Mouse (Mus musculus): ENCODE data around the gene Bmp7.

Gene Bmp7

DNA sequence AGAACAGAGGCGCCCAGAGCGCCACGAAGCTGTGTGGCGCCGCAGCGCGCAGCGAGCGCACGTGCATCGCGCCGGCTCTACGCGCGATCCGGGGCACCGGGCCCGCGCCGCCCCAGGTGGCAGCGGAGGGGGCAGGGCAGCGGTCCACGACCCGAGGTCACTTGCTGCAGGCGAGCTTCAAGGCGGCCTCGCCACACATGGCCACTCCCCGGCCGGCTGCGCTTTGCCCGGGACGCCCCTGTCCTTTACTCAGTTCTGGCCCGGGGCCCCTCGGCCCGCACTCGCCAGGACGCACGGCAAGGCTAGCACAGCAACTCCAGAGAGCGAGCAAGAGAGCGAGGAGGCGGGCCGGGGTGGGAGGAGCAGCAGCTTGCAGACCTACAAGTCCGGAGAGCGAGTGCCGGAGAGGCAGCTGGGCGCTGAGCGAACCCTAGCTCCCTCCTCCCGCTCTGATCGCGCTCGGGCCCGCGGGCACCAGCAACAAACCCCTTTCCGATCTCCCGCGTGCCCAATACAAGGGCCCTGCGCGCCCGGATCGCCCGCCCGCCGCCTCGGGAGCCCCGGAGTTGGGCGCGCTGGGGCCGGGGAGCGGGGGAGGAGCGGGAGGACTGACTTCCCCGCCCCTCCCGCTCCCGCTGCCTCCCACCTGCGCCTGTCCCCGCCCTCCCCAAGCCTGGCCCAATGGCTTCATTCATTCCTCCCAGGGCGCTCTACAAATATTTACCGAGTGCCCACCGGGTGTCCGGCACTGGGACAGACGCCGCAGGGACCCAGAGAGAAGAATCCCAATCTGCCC is at the start of gene Bmp7:
TSS of gene Bmp7 (minus strand) at position 319 of the 796 bp plus-strand sequence.
- DNase-seq: no peak

GRCm38 (mm10) chr2:172982776-172983561 is 42.8 kb upstream of the Bmp7 start:
- DNase-seq: no peak

DNA sequence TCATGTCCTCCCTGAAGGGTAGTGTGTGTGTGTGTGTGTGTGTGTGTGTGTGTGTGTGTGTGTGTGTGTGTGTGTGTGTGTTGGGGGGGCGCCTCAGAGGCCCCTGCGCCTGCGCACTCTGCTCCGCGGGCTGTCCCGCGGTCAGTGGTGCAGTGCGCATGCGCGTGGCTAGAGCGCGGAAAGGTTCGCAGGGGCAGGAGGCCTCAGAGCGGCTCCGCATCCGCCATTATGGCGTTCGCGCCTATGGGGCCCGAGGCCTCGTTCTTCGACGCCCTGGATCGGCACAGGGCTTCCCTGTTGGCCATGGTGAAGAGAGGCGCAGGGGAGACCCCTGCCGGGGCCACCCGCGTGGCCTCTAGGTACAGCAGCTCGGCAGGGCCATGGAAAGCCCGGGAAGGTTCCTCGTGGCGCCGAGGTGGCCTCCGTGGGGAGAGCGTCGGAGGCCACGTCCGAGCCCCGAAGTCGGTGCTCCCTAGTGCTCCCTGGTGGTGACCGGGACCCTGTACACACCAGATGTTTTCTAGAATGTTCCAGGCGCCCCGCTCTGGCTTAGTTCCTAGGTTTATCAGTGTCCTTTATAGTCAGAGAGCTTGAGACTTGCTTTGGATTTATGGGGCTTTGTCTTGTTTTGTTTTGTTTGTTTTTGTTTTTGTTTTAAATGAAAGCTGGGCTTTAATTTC is 39.7 kb upstream of the Bmp7 start:
- no peak for DNase-seq

GRCm38 (mm10) chr2:172978131-172978633 is 38.1 kb upstream of the Bmp7 start:
- no peak for DNase-seq

DNA sequence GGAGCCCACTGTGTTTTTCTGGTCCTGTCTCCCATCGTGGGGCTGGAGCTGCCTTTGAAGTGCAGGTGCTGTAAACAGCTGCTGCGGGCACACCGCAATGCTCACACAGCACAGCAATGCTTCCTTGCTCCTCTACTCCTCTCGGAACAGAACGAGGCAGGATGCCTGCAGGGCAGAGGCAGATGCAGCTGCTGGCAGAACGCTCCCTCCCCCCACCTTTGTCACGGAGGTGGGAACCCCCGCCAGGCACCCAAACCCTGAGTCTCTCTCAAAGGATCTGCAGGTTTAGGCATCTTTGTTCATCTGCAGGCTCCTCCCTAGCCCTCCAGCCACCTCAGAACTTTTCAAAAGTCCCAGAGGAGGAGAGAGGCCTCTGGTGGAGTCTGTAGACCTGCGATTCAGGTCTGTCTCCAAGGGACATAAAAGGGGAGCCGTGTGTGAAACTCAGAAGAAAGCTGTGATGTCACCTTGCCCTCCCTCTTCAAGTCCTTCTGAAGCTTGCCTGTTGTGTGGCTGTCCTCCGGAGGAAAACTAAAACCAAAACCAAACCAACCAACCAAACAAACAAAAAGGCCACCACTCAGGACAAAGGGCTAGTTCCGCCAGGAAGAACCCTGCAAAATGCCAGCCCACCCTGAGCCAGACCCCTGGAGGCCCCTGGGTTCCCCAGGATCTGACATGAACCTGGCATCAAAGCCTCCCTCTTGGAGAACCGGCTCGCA is 37.4 kb upstream of the Bmp7 start, which contains the start of gene Spo11:
TSS of gene Spo11 (plus strand) at position 292 of the 722 bp plus-strand sequence.
- no peak for DNase-seq

- DNase-seq: no peak
Measured at GRCm38 (mm10) chr2:172976661-172977238, 36.6 kb upstream of the Bmp7 start.

- DNase-seq: no peak
Measured at GRCm38 (mm10) chr2:172975159-172975558, 35.0 kb upstream of the Bmp7 start.

- DNase-seq: no peak
Measured at GRCm38 (mm10) chr2:172974701-172975100, 34.6 kb upstream of the Bmp7 start.

DNA sequence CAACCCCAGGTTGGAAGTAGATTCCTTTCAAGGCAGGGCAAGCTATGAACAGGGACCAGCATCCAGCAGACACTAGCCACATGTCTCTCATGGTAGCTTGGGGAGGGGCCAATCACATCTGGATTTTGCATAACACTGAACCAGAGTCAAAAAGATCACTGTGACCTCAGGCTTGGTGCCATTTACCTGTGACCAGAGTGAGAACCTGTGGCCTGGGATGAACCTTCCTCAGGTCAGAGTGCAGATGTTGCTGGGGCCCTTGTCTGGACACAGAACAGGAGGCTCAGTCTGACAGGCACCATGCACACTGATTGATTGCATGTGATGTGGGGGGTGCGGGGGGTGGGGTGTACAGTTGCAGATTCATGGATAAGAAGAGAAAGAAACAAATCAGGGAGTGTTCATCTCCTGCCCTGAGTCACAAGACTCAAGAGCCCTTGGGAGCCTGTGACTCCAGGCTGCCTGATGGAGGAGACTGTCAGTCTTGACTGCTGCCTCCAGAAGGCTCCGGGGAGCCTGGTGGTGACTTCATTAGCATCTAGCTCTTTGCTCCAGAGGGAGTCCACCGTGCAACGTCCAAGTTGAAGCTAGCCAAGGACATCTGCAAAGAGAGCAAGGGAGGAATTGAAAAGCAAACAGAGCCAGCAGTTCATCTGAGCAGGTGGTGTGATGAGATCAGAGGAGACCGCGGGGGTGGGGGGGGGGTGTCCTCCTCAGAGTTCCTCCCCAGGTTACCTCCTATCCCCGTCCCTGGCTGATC is 33.9 kb upstream of the Bmp7 start:
- DNase-seq: no peak

DNA sequence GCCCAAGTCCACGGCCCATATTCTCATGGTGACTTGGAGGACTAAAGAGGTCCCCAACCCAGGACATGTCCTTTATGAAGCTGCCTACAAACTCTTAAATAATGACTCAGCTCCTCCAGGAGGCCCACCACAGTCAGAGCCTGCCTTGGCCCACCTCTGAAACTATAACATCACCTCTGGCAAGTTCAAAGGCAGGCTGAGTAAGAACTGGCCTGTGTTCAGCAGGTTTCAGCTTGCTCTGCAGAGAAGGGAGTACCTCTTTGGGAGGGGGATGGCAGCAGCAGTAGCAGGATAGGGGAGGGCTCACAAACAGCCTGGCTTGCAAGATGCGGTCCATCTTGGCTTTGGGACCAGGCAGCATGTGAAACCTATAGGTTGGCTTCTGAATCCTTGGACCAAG is 31.7 kb upstream of the Bmp7 start:
- DNase-seq: no peak

GRCm38 (mm10) chr2:172966480-172966879 is 26.4 kb upstream of the Bmp7 start:
- DNase-seq: no peak

- no peak for DNase-seq
Measured at GRCm38 (mm10) chr2:172965249-172965648, 25.1 kb upstream of the Bmp7 start.

GRCm38 (mm10) chr2:172961211-172961610 is 21.1 kb upstream of the Bmp7 start:
- no peak for DNase-seq

- DNase-seq: no peak
Measured at GRCm38 (mm10) chr2:172960350-172960749, 20.2 kb upstream of the Bmp7 start.

DNA sequence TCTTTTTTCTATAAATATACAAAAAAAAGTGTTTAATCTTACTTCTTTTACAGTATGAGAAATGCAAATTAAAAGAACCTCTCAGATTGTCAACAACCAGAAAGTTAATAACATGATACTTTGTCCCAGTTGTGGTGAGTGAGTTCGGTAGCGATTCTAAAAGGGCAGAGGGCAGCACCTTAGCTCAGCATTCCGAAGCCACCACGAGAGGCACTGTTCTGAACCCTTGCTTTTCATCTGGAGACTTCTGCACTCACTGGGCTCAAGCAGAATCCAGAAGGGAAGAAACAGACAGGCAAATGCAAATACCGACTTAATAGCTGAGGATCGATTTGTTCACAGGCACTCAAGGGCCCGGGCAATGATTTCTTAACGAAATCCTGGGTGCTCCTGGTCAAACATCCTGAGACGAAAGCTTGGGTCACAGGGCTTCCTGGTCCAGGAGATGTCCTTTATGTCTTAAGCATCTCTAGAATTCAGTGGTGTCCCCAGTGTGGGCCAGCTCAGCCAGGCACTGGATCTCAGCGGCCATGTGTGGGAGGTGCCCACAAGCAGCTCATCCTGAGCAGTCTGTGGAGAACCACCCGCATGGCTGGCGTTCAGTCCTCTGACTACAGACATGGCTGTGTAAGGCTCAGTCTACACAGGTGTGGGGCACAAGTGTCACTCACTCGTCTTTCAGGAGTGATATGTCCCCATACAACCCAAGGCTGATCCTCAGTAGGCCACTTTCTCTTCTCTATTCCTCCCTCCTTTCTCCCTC is 19.1 kb upstream of the Bmp7 start:
- no peak for DNase-seq

DNA sequence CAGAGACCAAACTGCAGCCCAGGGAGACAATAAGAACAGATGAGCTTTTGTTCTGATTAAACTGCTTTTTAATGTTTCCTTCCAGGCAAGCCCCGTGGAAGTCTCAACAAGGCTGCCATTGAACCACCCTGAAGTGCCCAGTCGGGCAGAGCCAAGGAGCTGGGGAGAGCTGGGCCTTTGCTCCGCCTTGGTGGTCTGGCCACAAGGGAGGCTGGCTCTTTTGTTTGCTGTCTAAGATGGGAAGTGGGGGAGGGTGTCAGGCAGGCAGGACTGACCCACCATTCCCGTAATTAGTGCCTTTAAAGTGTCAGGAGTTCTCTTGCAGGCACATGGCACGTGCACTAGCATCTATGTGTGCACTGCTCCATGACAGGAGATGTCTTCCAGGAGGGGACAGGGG is 18.5 kb upstream of the Bmp7 start:
- no peak for DNase-seq

DNA sequence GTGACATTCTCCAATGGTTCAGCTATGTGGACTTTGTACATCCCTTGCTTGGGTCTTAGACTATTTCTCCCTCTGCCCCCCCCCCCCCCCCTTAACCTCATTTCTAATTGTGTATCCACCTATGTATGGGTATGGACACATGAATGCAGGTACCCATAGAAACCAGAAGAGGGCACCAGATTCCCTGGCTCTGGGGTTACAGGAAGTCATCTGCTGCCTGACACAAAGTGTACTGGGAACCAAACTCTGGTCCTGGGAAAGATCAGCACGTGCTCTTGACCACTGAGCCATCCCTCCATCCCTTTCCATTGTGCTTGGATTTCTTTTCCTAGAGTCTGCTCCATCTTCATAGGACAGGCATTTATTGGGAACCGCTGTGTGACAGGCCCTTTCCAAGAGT is 11.9 kb upstream of the Bmp7 start:
- no peak for DNase-seq

- DNase-seq: no peak
Measured at GRCm38 (mm10) chr2:172950722-172951121, 10.6 kb upstream of the Bmp7 start.

DNA sequence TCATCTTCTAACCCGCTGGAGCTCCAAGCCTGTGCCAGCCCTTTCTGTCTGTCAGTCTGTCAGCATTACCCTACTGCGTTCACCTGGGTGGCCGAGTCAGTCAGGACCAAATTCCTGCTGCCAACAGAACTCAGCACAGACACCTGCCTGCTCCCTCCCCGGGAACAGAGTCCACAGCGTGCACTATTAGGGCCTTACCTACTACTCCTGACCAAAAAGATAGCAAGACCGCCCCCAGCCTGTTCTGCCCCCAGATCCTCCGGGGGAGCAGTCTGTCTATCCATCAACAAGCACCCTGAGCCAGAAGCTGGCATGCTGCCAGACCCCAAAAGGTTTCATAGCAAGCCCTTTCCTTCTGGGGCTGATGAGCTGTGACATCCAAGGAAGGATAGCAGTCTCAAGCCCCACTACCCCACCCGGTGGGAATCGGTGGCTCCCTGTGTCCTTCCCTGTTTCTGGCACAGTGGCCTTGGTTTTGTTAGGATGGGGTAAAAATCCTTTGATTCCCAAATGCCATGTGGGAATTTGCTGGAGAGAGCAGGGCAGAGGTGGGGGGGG is 10.1 kb upstream of the Bmp7 start:
- DNase-seq: no peak

DNA sequence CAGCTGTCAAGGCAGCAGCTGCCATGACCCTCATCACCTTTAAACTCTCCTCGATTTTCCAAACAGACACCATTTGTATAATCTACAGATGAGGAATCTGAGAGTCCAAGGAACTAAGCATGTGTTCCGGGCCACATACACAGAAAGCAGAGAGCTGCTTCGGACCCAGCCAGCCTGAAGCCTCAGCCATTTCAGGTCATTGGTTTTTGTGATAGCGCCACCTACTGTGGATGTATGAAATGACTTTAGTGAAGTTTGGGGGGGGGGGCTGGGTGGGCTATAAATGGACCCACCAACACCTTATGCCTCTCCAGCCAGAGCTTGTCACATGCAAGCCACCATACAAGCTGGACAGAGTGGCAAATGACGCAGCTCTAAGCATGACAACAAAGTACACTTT is 8.9 kb upstream of the Bmp7 start:
- DNase-seq: no peak

All from cerebellum, adult 9-10 months (tissue).